Mouse (Mus musculus) hindbrain, embryonic 11.5 days (tissue): ENCODE data around the gene Frmd4a. TPM values are rescaled to one million over a fixed set of nuclear protein-coding genes. Genes with fewer than 3 reads are reported as not detected.

Experiments
- ATAC-seq: fragments of 200-750 bp; cut with Nextera tagmentation; 2 replicates; pipeline ENCODE4 v1.8.0; 2017; ENCODE audit warnings: mild to moderate bottlenecking, moderate TSS enrichment, moderate library complexity; ENCODE audit not compliant: low FRiP score
- DNase-seq: peaks from one replicate; pipeline ENCODE4 v3.0.0-alpha.2; 2015; ENCODE audit warnings: low spot score
- H3K27ac ChIP-seq: fragments of 300-500 bp; sonication (generic); 2 replicates; pipeline ENCODE4 v1.5.1; 2014; ENCODE audit warnings: mild to moderate bottlenecking, low read depth, low read length
- H3K27me3 ChIP-seq: fragments of 300-500 bp; sonication (generic); 2 replicates; pipeline ENCODE4 v1.6.1; 2014; ENCODE audit warnings: mild to moderate bottlenecking, low read length, moderate library complexity, mixed read lengths; ENCODE audit not compliant: control insufficient read depth, insufficient read depth
- H3K36me3 ChIP-seq: fragments of 300-500 bp; sonication (generic); 2 replicates; pipeline ENCODE4 v1.6.1; 2014; ENCODE audit warnings: mild to moderate bottlenecking, low read length, moderate library complexity, mixed read lengths; ENCODE audit not compliant: control insufficient read depth, insufficient read depth
- H3K4me1 ChIP-seq: fragments of 300-500 bp; sonication (generic); replicated peaks from 2 replicates; pipeline ENCODE4 v1.6.1; 2014; ENCODE audit warnings: low read length, mixed read lengths; ENCODE audit not compliant: control insufficient read depth, insufficient read depth
- H3K4me2 ChIP-seq: fragments of 300-500 bp; sonication (generic); replicated peaks from 2 replicates; pipeline ENCODE4 v1.6.1; 2014; ENCODE audit warnings: mild to moderate bottlenecking, low read depth, low read length
- H3K4me3 ChIP-seq: fragments of 300-500 bp; sonication (generic); 2 replicates; pipeline ENCODE4 v1.5.1; 2014; ENCODE audit warnings: low read depth, low read length
- H3K9ac ChIP-seq: fragments of 300-500 bp; sonication (generic); 2 replicates; pipeline ENCODE4 v1.6.1; 2014; ENCODE audit warnings: low read depth, low read length
- H3K9me3 ChIP-seq: fragments of 300-500 bp; sonication (generic); 2 replicates; pipeline ENCODE4 v1.6.1; 2016; ENCODE audit warnings: low read length; ENCODE audit not compliant: control insufficient read depth
- WGBS: fragments of 180-500 bp; shearing (Covaris S2); extraction: QIAGEN DNeasy Blood & Tissue Kit; methylation state at CpG from one replicate; pipeline ENCODE4 v1.1.7; 2014; 5-methylcytosine and 5-hydroxymethylcytosine counted together
- polyA plus RNA-seq: library from polyadenylated mRNA; unstranded; fragments of >200 nt; fragmentation: Nextera tagmentation; extraction: Ambion mirVana; gene quantifications from 2 replicates; pipeline ENCODE4 v1.2.1, GENCODE M21; 2014

Gene Frmd4a
- polyA plus RNA-seq, 1 experiment from 2014 or later, result 72.7 TPM

DNA sequence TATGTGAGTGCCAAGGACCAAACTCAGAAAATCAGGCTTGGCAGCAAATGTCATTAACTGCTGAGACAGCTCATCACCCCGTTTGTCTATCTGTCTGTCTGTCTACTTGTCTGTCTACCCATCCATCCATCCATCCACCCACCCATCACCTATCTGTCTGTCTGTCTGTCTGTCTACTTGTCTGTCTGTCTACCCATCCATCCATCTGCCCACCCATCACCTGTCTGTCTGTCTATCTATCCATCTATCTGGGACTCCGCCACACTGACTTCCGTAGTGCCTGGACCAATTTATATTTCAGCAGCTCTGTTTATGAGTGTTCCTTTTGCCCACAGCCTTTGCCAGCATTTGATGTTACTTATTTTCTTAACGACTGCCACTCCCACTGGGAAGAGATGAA lies 375.5 kb downstream of the Frmd4a start:
- H3K9me3 ChIP-seq, result no peaks in the 10 kb centered on the region
- H3K27ac ChIP-seq, result no peak overlapping the region
- no peak overlapping the region for H3K9ac ChIP-seq
- WGBS, result 93% methylated on average over 4 of the region's 4 CpGs
- H3K4me3 ChIP-seq, result no peak overlapping the region
- ATAC-seq, result no peak
- no peaks in the 10 kb centered on the region for H3K27me3 ChIP-seq
- H3K4me1 ChIP-seq, result peaks cover 2% of the 10 kb centered on the region; the same call in 1 of the 2 replicates
- no peak for DNase-seq
- H3K4me2 ChIP-seq, result no peak overlapping the region; the same call in 1 of the 2 replicates
- H3K36me3 ChIP-seq, result no peaks in the 10 kb centered on the region

- H3K27me3 ChIP-seq, result no peaks in the 10 kb centered on the region
- 92% methylated on average over 7 of the region's 7 CpGs for WGBS
- H3K9me3 ChIP-seq, result no peaks in the 10 kb centered on the region
- H3K4me1 ChIP-seq, result no peaks in the 10 kb centered on the region
- no peak overlapping the region for H3K27ac ChIP-seq
- H3K9ac ChIP-seq, result no peak overlapping the region
- H3K36me3 ChIP-seq, result no peaks in the 10 kb centered on the region
- ATAC-seq, result no peak
- H3K4me2 ChIP-seq, result no peak overlapping the region
- DNase-seq, result no peak
- no peak overlapping the region for H3K4me3 ChIP-seq
These were observed 377.1 kb downstream of the Frmd4a start for GRCm38 (mm10) chr2:4394641-4395040.

- H3K27ac ChIP-seq, result peak overlapping the region; percentile 97; the same call in 1 of the 2 replicates
- no peaks in the 10 kb centered on the region for H3K36me3 ChIP-seq
- no peaks in the 10 kb centered on the region; the same call in 1 of the 2 replicates for H3K4me1 ChIP-seq
- H3K4me2 ChIP-seq, result no peak overlapping the region
- ATAC-seq, result no peak
- H3K4me3 ChIP-seq, result no peak overlapping the region
- no peak for DNase-seq
- 71% methylated on average over 1 of the region's 1 CpGs for WGBS
- no peak overlapping the region for H3K9ac ChIP-seq
- H3K9me3 ChIP-seq, result no peaks in the 10 kb centered on the region
- H3K27me3 ChIP-seq, result no peaks in the 10 kb centered on the region
These were observed 382.2 kb downstream of the Frmd4a start for GRCm38 (mm10) chr2:4399721-4400120.

- under 1% methylated on average over 57 of the region's 74 CpGs for WGBS
- no peaks in the 10 kb centered on the region for H3K9me3 ChIP-seq
- DNase-seq (peak; percentile 73), ATAC-seq (peak; percentile 78)
- no peaks in the 10 kb centered on the region for H3K27me3 ChIP-seq
- H3K9ac ChIP-seq, result peak overlapping the region; percentile 97
- peak overlapping the region; percentile 97 for H3K27ac ChIP-seq
- no peaks in the 10 kb centered on the region for H3K36me3 ChIP-seq
- H3K4me2 ChIP-seq, result peak overlapping the region; percentile 70
- peak overlapping the region; percentile 58 for H3K4me3 ChIP-seq
- H3K4me1 ChIP-seq, result no peaks in the 10 kb centered on the region; the same call in 1 of the 2 replicates
These were observed 383.5 kb downstream of the Frmd4a start for GRCm38 (mm10) chr2:4400771-4401596.

- under 1% methylated on average over 28 of the region's 28 CpGs for WGBS
- Histone ChIP-seq H3K4me2 (peak overlapping the region; percentile 70), H3K27ac (peak overlapping the region; percentile 97), H3K4me3 (peak overlapping the region; percentile 58), H3K9ac (peak overlapping the region; percentile 97), H3K4me1 (peaks cover 2% of the 10 kb centered on the region; the same call in 1 of the 2 replicates), H3K36me3 (no peaks in the 10 kb centered on the region), H3K27me3 (no peaks in the 10 kb centered on the region), H3K9me3 (no peaks in the 10 kb centered on the region)
- DNase-seq (peak; percentile 82), ATAC-seq (peak; percentile 79)
These were observed 384.4 kb downstream of the Frmd4a start for GRCm38 (mm10) chr2:4401597-4402581.

DNA sequence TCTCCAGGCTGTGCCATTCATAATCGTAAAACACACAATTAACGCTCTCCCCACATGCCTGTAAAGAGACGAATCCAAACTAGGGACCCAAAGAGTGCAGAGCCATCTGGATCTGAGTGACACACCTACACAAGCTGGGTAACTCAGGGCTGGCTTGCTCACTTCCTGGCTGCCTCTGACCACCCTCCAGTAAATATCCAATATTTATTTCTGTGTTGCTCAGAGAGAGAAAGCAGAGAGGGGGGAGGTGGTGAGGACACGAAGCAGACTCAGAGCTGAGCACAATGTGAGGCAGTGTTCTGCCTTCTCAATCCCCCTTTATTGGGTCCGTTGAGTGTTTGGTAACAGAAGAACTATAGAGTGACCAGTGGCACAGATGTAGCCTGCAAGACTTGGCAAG lies 389.5 kb downstream of the Frmd4a start:
- no peaks in the 10 kb centered on the region for H3K27me3 ChIP-seq
- WGBS, result 67% methylated on average over 5 of the region's 5 CpGs
- H3K27ac ChIP-seq, result 0 out of 2 replicates have a peak overlapping the region, but pooled peaks have one; percentile 18
- no peak overlapping the region for H3K4me3 ChIP-seq
- H3K9me3 ChIP-seq, result no peaks in the 10 kb centered on the region
- DNase-seq (no peak), ATAC-seq (no peak)
- no peaks in the 10 kb centered on the region for H3K36me3 ChIP-seq
- no peak overlapping the region for H3K9ac ChIP-seq
- H3K4me1 ChIP-seq, result peaks cover 2% of the 10 kb centered on the region; the same call in 1 of the 2 replicates
- H3K4me2 ChIP-seq, result no peak overlapping the region

GRCm38 (mm10) chr2:4409810-4410433 lies 392.4 kb downstream of the Frmd4a start:
- Histone ChIP-seq H3K4me3 (no peak overlapping the region), H3K9ac (no peak overlapping the region), H3K4me1 (peaks cover 2% of the 10 kb centered on the region; the same call in 1 of the 2 replicates), H3K9me3 (no peaks in the 10 kb centered on the region), H3K27me3 (no peaks in the 10 kb centered on the region), H3K27ac (no peak overlapping the region), H3K4me2 (no peak overlapping the region), H3K36me3 (no peaks in the 10 kb centered on the region)
- DNase-seq, result no peak
- WGBS, result 67% methylated on average over 8 of the region's 8 CpGs
- no peak for ATAC-seq

GRCm38 (mm10) chr2:4412870-4413595 lies 395.5 kb downstream of the Frmd4a start:
- DNase-seq, result no peak
- no peaks in the 10 kb centered on the region for H3K9me3 ChIP-seq
- no peak for ATAC-seq
- no peak overlapping the region for H3K9ac ChIP-seq
- no peaks in the 10 kb centered on the region for H3K36me3 ChIP-seq
- H3K27ac ChIP-seq, result no peak overlapping the region
- H3K27me3 ChIP-seq, result no peaks in the 10 kb centered on the region
- H3K4me3 ChIP-seq, result no peak overlapping the region
- H3K4me1 ChIP-seq, result no peaks in the 10 kb centered on the region; the same call in 1 of the 2 replicates
- 72% methylated on average over 5 of the region's 5 CpGs for WGBS
- no peak overlapping the region for H3K4me2 ChIP-seq
